Comparison of ENCODE assay signal across 14 mouse cellular contexts in the genomic region with DNA sequence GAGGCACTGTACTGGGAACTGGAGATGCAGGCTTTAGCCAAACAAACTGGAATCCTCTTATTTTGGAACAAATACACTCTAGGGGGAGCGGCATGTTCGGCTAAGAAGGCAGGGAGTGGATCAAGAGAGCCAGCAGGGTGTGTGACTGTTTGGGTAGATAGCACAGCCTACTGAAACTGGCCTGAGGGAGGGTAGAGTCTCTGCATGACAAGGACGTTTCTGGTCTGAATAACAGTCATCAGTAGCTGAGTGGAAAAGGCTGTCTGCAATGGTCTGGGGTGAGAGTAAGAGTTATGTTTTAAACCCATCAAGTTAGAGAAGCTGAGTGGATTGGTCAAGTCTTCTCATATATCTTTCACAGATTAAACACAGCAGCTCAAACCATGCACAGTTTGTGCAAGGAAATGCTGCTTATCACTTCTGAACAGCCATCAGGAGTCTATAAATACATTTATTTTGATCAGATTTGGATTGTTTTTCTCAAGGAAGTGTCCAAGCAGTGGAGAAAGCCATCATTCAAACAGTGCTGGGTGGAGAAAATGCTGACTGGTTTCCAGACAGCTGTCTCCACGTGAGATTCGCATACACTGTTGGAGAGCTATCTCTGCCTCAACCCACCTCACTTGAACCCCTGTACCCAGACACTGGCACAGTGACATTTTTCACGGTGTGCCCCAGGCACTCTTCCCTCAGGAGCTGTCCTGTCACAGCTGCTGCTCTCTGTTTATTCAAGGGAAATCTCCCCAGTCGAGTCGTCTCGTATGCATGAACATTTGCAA. TPM values are rescaled to one million over a fixed set of nuclear protein-coding genes. Genes with fewer than 3 reads are reported as not detected.
DNase-seq lines count a peak whose midpoint lies in the region; ATAC-seq and TF ChIP-seq lines count a peak whose summit lies in the region.
"Had no signal": no experiment of that assay in that cellular context is flagged by ENCODE, and none has a peak within 500 bp of the region (broad histone marks: within the 10 kb centered on the region; RNA-seq: fewer than 3 reads in every experiment).

No protein-coding gene starts in this region.

- in situ Hi-C loops in Patski (cut with MboI; ENCODE audit: low pct_unique_long_range_greater_than_20kb), result no loop called here

- TF ChIP-seq CTCF in forebrain, postnatal 0 days (IDR thresholded peaks at IDR 0.05; ENCODE audit: low read depth), result no peak
- no peak for TF ChIP-seq CTCF in Patski (IDR thresholded peaks at IDR 0.05)
- no peak for TF ChIP-seq CTCF in liver, embryonic 14.5 days (IDR thresholded peaks at IDR 0.05; ENCODE audit: low read depth)

- H3K9ac ChIP-seq in forebrain, postnatal 0 days, result no peak overlapping the region
- no peak overlapping the region for H3K9ac ChIP-seq in forebrain, embryonic 14.5 days (ENCODE audit: low read length)
- H3K9ac ChIP-seq in kidney, embryonic 16.5 days (replicated peaks; ENCODE audit: low read length), result no peak overlapping the region
- H3K9ac ChIP-seq in liver, embryonic 14.5 days (replicated peaks), result no peak overlapping the region
- H3K9ac ChIP-seq: embryonic facial prominence, embryonic 15.5 days had no signal

- H3K4me2 ChIP-seq in forebrain, postnatal 0 days (ENCODE audit: low read depth), result no peak overlapping the region
- H3K4me2 ChIP-seq in forebrain, embryonic 14.5 days (ENCODE audit: low read length), result no peak overlapping the region
- H3K4me2 ChIP-seq in kidney, embryonic 16.5 days (replicated peaks; ENCODE audit: low read depth, low read length), result no peak overlapping the region
- no peak overlapping the region for H3K4me2 ChIP-seq in liver, embryonic 14.5 days (ENCODE audit: low read depth)
- H3K4me2 ChIP-seq: embryonic facial prominence, embryonic 15.5 days had no signal

- no peak overlapping the region for H3K4me3 ChIP-seq in forebrain, postnatal 0 days (ENCODE audit: low read depth, low read length)
- H3K4me3 ChIP-seq in forebrain, embryonic 14.5 days (ENCODE audit: low read depth, low read length), result no peak overlapping the region
- H3K4me3 ChIP-seq in kidney, embryonic 16.5 days (ENCODE audit: low read length), result no peak overlapping the region
- H3K4me3 ChIP-seq in liver, embryonic 14.5 days (ENCODE audit: insufficient read depth in 1 of 2, low read depth in 2 of 2, low read length in 2 of 2), result no peak overlapping the region
- H3K4me3 ChIP-seq: embryonic facial prominence, embryonic 15.5 days; limb, embryonic 10.5 days had no signal

- no peaks in the 10 kb centered on the region; the same call in none of the 2 replicates for H3K36me3 ChIP-seq in forebrain, postnatal 0 days (ENCODE audit: insufficient read depth)
- no peaks in the 10 kb centered on the region for H3K36me3 ChIP-seq in forebrain, embryonic 14.5 days (ENCODE audit: control insufficient read depth, insufficient read depth, low read length)
- no peaks in the 10 kb centered on the region for H3K36me3 ChIP-seq in kidney, embryonic 16.5 days (ENCODE audit: insufficient read depth, low read length)
- no peaks in the 10 kb centered on the region for H3K36me3 ChIP-seq in liver, embryonic 14.5 days (replicated peaks; ENCODE audit: control insufficient read depth, insufficient read depth, low read depth)
- H3K36me3 ChIP-seq: embryonic facial prominence, embryonic 15.5 days; limb, embryonic 10.5 days had no signal

- H3K27ac ChIP-seq in forebrain, postnatal 0 days (ENCODE audit: low read depth, low read length), result 0 out of 2 replicates have a peak overlapping the region, but pooled peaks have one; percentile 15
- no peak overlapping the region for H3K27ac ChIP-seq in forebrain, embryonic 14.5 days (ENCODE audit: low read depth, low read length)
- peak overlapping the region; percentile 78 for H3K27ac ChIP-seq in kidney, embryonic 16.5 days (ENCODE audit: low read length)
- H3K27ac ChIP-seq in liver, embryonic 14.5 days, result no peak overlapping the region
- H3K27ac ChIP-seq: embryonic facial prominence, embryonic 15.5 days; limb, embryonic 10.5 days had no signal

- 0 out of 2 replicates have a peak, but pooled peaks have one; percentile 16 for ATAC-seq in forebrain, postnatal 0 days
- ATAC-seq in forebrain, embryonic 14.5 days, result no peak
- peak; percentile 75 for ATAC-seq in kidney, embryonic 16.5 days (ENCODE audit: low FRiP score, low TSS enrichment)
- peak; percentile 12 for ATAC-seq in Patski
- ATAC-seq in liver, embryonic 14.5 days (ENCODE audit: insufficient read depth), result peak; percentile 59; the same call in 1 of the 2 replicates

- CTCF ChIA-PET in Patski (lab: Charles Lee), result interaction anchor here (0.9 to 1.8 kb wide), 5 partner anchors 12 to 32 kb away, joined by 3 to 4 read pairs (median 3); no protein-coding TSS in a partner anchor

- POLR2A ChIA-PET in Patski (lab: Charles Lee), result no interaction called here

- WGBS in forebrain, postnatal 0 days, result 45% methylated on average over 9 of the region's 9 CpGs
- WGBS in forebrain, embryonic 14.5 days, result 60% methylated on average over 9 of the region's 9 CpGs
- 23% methylated on average over 9 of the region's 9 CpGs for WGBS in kidney, embryonic 16.5 days
- WGBS in liver, embryonic 14.5 days (ENCODE audit: insufficient replicate concordance), result 21% methylated on average over 9 of the region's 9 CpGs

- no peaks in the 10 kb centered on the region for H3K9me3 ChIP-seq in forebrain, postnatal 0 days (ENCODE audit: low read length)
- no peaks in the 10 kb centered on the region for H3K9me3 ChIP-seq in forebrain, embryonic 14.5 days (replicated peaks; ENCODE audit: control insufficient read depth, low read length)
- H3K9me3 ChIP-seq in kidney, embryonic 16.5 days (ENCODE audit: low read length), result no peaks in the 10 kb centered on the region
- no peaks in the 10 kb centered on the region for H3K9me3 ChIP-seq in liver, embryonic 14.5 days (ENCODE audit: control insufficient read depth, low read length)
- H3K9me3 ChIP-seq: embryonic facial prominence, embryonic 15.5 days; limb, embryonic 10.5 days had no signal

- no peaks in the 10 kb centered on the region for H3K4me1 ChIP-seq in forebrain, postnatal 0 days (ENCODE audit: insufficient read depth)
- no peaks in the 10 kb centered on the region for H3K4me1 ChIP-seq in forebrain, embryonic 14.5 days (ENCODE audit: control insufficient read depth, insufficient read depth, low read length)
- peaks cover 17% of the 10 kb centered on the region for H3K4me1 ChIP-seq in kidney, embryonic 16.5 days (ENCODE audit: insufficient read depth, low read length)
- peaks cover 0 to 11% of the 10 kb centered on the region in 2 experiments; a peak in 2 of 4 replicates for H3K4me1 ChIP-seq in liver, embryonic 14.5 days (replicated peaks; ENCODE audit: control insufficient read depth in 2 of 2, insufficient read depth in 2 of 2, low read length in 1 of 2)
- H3K4me1 ChIP-seq: limb, embryonic 10.5 days had no signal

- TF ChIP-seq EP300 in liver, embryonic 14.5 days (IDR thresholded peaks at IDR 0.05; ENCODE audit: low read depth), result no peak

- no peaks in the 10 kb centered on the region for H3K27me3 ChIP-seq in forebrain, postnatal 0 days (ENCODE audit: insufficient read depth, low read length)
- no peaks in the 10 kb centered on the region for H3K27me3 ChIP-seq in forebrain, embryonic 14.5 days (replicated peaks; ENCODE audit: control insufficient read depth, insufficient read depth, low read length)
- H3K27me3 ChIP-seq in kidney, embryonic 16.5 days (ENCODE audit: insufficient read depth, low read length), result no peaks in the 10 kb centered on the region
- H3K27me3 ChIP-seq in Patski, result peaks cover 55% of the 10 kb centered on the region
- no peaks in the 10 kb centered on the region for H3K27me3 ChIP-seq in liver, embryonic 14.5 days (ENCODE audit: control insufficient read depth, insufficient read depth, low read length)
- H3K27me3 ChIP-seq: embryonic facial prominence, embryonic 15.5 days had no signal

- no peak for DNase-seq in forebrain, postnatal 0 days
- no peak for DNase-seq in forebrain, embryonic 14.5 days (ENCODE audit: low spot score)
- DNase-seq in kidney, adult 8-10 months, result no peak
- no peak for DNase-seq in Patski (ENCODE audit: low read depth, low spot score)
- DNase-seq in liver, embryonic 14.5 days (ENCODE audit: low read depth in 3 of 3, low spot score in 3 of 3), result no peak
- DNase-seq in cerebellum, adult 11 months, result no peak
- no peak for DNase-seq in cerebellum, adult 9-11 months
- DNase-seq: adrenal gland, adult 8-10 months; cerebellum, adult 9-10 months; gastrocnemius, postnatal 14 days had no signal

RNA-seq across cellular contexts. Expression of a gene that starts 12.9 kb away (rescaled TPM):
- 67.1 and 108 TPM in 2 replicates for total RNA-seq in forebrain, postnatal 0 days (2014; rRNA removed)
- 82.4 and 84.0 TPM in 2 replicates for polyA plus RNA-seq in forebrain, postnatal 0 days (2015; fragmentation: Nextera tagmentation; extraction: Ambion mirVana)
- 38.8 and 57.7 TPM in 2 replicates for polyA plus RNA-seq in forebrain, embryonic 14.5 days (2014; fragmentation: Nextera tagmentation; extraction: Ambion mirVana)
- polyA plus RNA-seq in kidney, embryonic 16.5 days (2015; fragmentation: Nextera tagmentation; extraction: Ambion mirVana), result 38.0 and 39.8 TPM in 2 replicates
- not detected for polyA plus RNA-seq in Patski (2021)
- 3.5 and 4.5 TPM in 2 replicates for polyA plus RNA-seq in liver, embryonic 14.5 days (2012; rRNA removed)
- 5.8 and 6.8 TPM in 2 replicates for polyA plus RNA-seq in liver, embryonic 14.5 days (2014; fragmentation: Nextera tagmentation; extraction: Ambion mirVana)
- total RNA-seq: MEL had no signal

Comparison
In these comparisons a context has a peak if more than half of its experiments do, and no peak if none do; other contexts are left out.
1. H3K27ac ChIP-seq: peak in forebrain, postnatal 0 days (single experiment) and kidney, embryonic 16.5 days (single experiment); none in forebrain, embryonic 14.5 days (single experiment) and liver, embryonic 14.5 days (single experiment).